Mouse (Mus musculus) liver, embryonic 14.5 days (tissue): ENCODE measurements around the gene Hunk.

ENCODE experiments used
- CTCF ChIP-seq: IDR thresholded peaks from 2 replicates; pipeline ENCODE4 v1.5.1; 2016; ENCODE audit warnings: antibody characterized with exemption, low read depth, control low read depth
- EP300 ChIP-seq: IDR thresholded peaks from 2 replicates; pipeline ENCODE4 v1.6.1; 2016; ENCODE audit warnings: antibody characterized with exemption, low read depth

GRCm38 (mm10) chr16:90546591-90546990 lies 160.8 kb downstream of the Hunk start:
- TF ChIP-seq CTCF = no peak
- TF ChIP-seq EP300 = no peak
